8 mouse cellular contexts compared by ENCODE assay signal in genomic region chr7:64871987-64872742, GRCm38 (mm10). TPM values are rescaled to one million over a fixed set of nuclear protein-coding genes. Genes with fewer than 3 reads are reported as not detected.
DNase-seq lines count a peak whose midpoint lies in the region; ATAC-seq and TF ChIP-seq lines count a peak whose summit lies in the region.

No protein-coding gene starts in this region.

- ATAC-seq in heart, embryonic 14.5 days (ENCODE audit: insufficient number of reproducible peaks, insufficient read depth, low FRiP score, low read depth) = no peak
- ATAC-seq in forebrain, embryonic 11.5 days (replicated peaks; ENCODE audit: low FRiP score) = no peak; the same call in 1 of the 2 replicates
- peak; percentile 58 for ATAC-seq in liver, embryonic 11.5 days (replicated peaks; ENCODE audit: low FRiP score)

- H3K36me3 ChIP-seq in heart, embryonic 14.5 days (ENCODE audit: control insufficient read depth, insufficient read depth, low read length) = no peaks in the 10 kb centered on the region; the same call in 1 of the 2 replicates
- no peaks in the 10 kb centered on the region for H3K36me3 ChIP-seq in forebrain, embryonic 11.5 days (ENCODE audit: control insufficient read depth, insufficient read depth, low read length)
- H3K36me3 ChIP-seq in liver, embryonic 11.5 days (ENCODE audit: control insufficient read depth, insufficient read depth, low read length) = 0 out of 2 replicates have a peak, but pooled peaks cover 2% of the 10 kb centered on the region

- peaks cover 5 to 16% of the 10 kb centered on the region in 2 experiments; a peak in 3 of 4 replicates for H3K4me1 ChIP-seq in heart, embryonic 14.5 days (ENCODE audit: control insufficient read depth in 2 of 2, insufficient read depth in 2 of 2, low read length in 2 of 2)
- 0 out of 2 replicates have a peak, but pooled peaks cover 8% of the 10 kb centered on the region for H3K4me1 ChIP-seq in forebrain, embryonic 11.5 days (replicated peaks; ENCODE audit: control insufficient read depth, insufficient read depth, low read length)
- peaks cover 12% of the 10 kb centered on the region for H3K4me1 ChIP-seq in liver, embryonic 11.5 days (replicated peaks; ENCODE audit: control insufficient read depth, insufficient read depth, low read length)
- H3K4me1 ChIP-seq in olfactory bulb, adult 2 months (ENCODE audit: control insufficient read depth, insufficient read depth, low read length) = peaks cover 8% of the 10 kb centered on the region

- H3K4me2 ChIP-seq in heart, embryonic 14.5 days (ENCODE audit: low read length) = peak overlapping the region; percentile 96
- H3K4me2 ChIP-seq in forebrain, embryonic 11.5 days (ENCODE audit: low read depth, low read length, severe bottlenecking) = peak overlapping the region; percentile 62
- H3K4me2 ChIP-seq in liver, embryonic 11.5 days = peak overlapping the region; percentile 90

- TF ChIP-seq CTCF in olfactory bulb, adult 2 months (IDR thresholded peaks at IDR 0.05; ENCODE audit: insufficient read depth, low read depth, low read length) = no peak

- H3K27ac ChIP-seq in heart, embryonic 14.5 days (replicated peaks in 1 of 2; ENCODE audit: control insufficient read depth in 1 of 2, insufficient read depth in 1 of 2, low read depth in 2 of 2, low read length in 2 of 2) = peak overlapping the region; percentile 86 to 97
- peak overlapping the region; percentile 93 for H3K27ac ChIP-seq in forebrain, embryonic 11.5 days (ENCODE audit: low read depth, low read length)
- peak overlapping the region; percentile 91 for H3K27ac ChIP-seq in liver, embryonic 11.5 days (ENCODE audit: low read depth, low read length)
- peak overlapping the region; percentile 59; the same call in 1 of the 2 replicates for H3K27ac ChIP-seq in olfactory bulb, adult 2 months (ENCODE audit: insufficient read depth, low read depth, low read length)

- H3K9ac ChIP-seq in heart, embryonic 14.5 days (ENCODE audit: low read length) = peak overlapping the region; percentile 94
- peak overlapping the region; percentile 94 for H3K9ac ChIP-seq in forebrain, embryonic 11.5 days (ENCODE audit: low read length)
- peak overlapping the region; percentile 96 for H3K9ac ChIP-seq in liver, embryonic 11.5 days (ENCODE audit: low read depth, low read length)

- H3K27me3 ChIP-seq in heart, embryonic 14.5 days (ENCODE audit: control insufficient read depth, insufficient read depth, low read length) = no peaks in the 10 kb centered on the region
- no peaks in the 10 kb centered on the region for H3K27me3 ChIP-seq in forebrain, embryonic 11.5 days (ENCODE audit: control insufficient read depth, insufficient read depth, low read length)
- H3K27me3 ChIP-seq in liver, embryonic 11.5 days (replicated peaks; ENCODE audit: control insufficient read depth, insufficient read depth, low read length) = no peaks in the 10 kb centered on the region

- intact Hi-C loops in heart, postnatal 25 days (cut with DNase I) = no loop called here

- H3K9me3 ChIP-seq in heart, embryonic 14.5 days (ENCODE audit: control insufficient read depth, low read length) = no peaks in the 10 kb centered on the region
- H3K9me3 ChIP-seq in forebrain, embryonic 11.5 days (ENCODE audit: control insufficient read depth, low read length) = no peaks in the 10 kb centered on the region
- H3K9me3 ChIP-seq in liver, embryonic 11.5 days (ENCODE audit: control insufficient read depth, low read length) = no peaks in the 10 kb centered on the region

- peak overlapping the region; percentile 58 to 86 for H3K4me3 ChIP-seq in heart, embryonic 14.5 days (ENCODE audit: control insufficient read depth in 1 of 2, insufficient read depth in 1 of 2, low read depth in 1 of 2, low read length in 2 of 2)
- peak overlapping the region; percentile 86 for H3K4me3 ChIP-seq in forebrain, embryonic 11.5 days (ENCODE audit: low read depth, low read length)
- peak overlapping the region; percentile 90 for H3K4me3 ChIP-seq in liver, embryonic 11.5 days (ENCODE audit: low read depth, low read length)
- peak overlapping the region; percentile 84 for H3K4me3 ChIP-seq in olfactory bulb, adult 2 months (ENCODE audit: insufficient read depth, low read depth, low read length)

- WGBS in heart, embryonic 14.5 days = 1% methylated on average over 33 of the region's 33 CpGs
- 1% methylated on average over 33 of the region's 33 CpGs for WGBS in forebrain, embryonic 11.5 days
- 2% methylated on average over 33 of the region's 33 CpGs for WGBS in liver, embryonic 11.5 days
- under 1% methylated on average over 33 of the region's 33 CpGs for WGBS in olfactory bulb, adult 2 months

- no peak for TF ChIP-seq POLR2A in olfactory bulb, adult 2 months (IDR thresholded peaks at IDR 0.05; ENCODE audit: insufficient read depth, low read depth, low read length)

- DNase-seq in heart, postnatal 25 days (ENCODE audit: low spot score) = no peak
- DNase-seq in MN1 (ENCODE audit: low spot score) = peak; percentile 7
- peak; percentile 51 for DNase-seq in forebrain, embryonic 11.5 days (ENCODE audit: low spot score)
- no peak for DNase-seq in liver, embryonic 11.5 days (ENCODE audit: low spot score)
- no peak for DNase-seq in spleen, adult 18-20 months
- DNase-seq in ovary, postnatal 14 days (ENCODE audit: low spot score) = no peak

RNA-seq across cellular contexts. Expression of gene Nsmce3, which starts 0.6 kb away (rescaled TPM):
- polyA plus RNA-seq in heart, embryonic 14.5 days (2014; fragmentation: Nextera tagmentation; extraction: Ambion mirVana) = 9.0 and 9.6 TPM in 2 replicates
- 1 to 10 TPM; 2.9 to 3.2 TPM for total RNA-seq in heart, postnatal 25 days (2021)
- polyA plus RNA-seq in forebrain, embryonic 11.5 days (2014; fragmentation: Nextera tagmentation; extraction: Ambion mirVana) = 11.0 and 11.5 TPM in 2 replicates
- 11.3 and 11.6 TPM in 2 replicates for polyA plus RNA-seq in liver, embryonic 11.5 days (2014; fragmentation: Nextera tagmentation; extraction: Ambion mirVana)
- not detected in 2 replicates for polyA plus RNA-seq in olfactory bulb, adult 2 months (2012; ENCODE audit: insufficient read depth, insufficient read length, low replicate concordance, missing spikeins)

Comparison
In these comparisons a context has a peak if more than half of its experiments do, and no peak if none do; other contexts are left out.
1. DNase-seq: peak in MN1 (single experiment) and forebrain, embryonic 11.5 days (single experiment); none in heart, postnatal 25 days (single experiment), liver, embryonic 11.5 days (single experiment), spleen, adult 18-20 months (0 of 2) and ovary, postnatal 14 days (single experiment).
2. Peak in every context shown above with its lines, with median percentiles within 50 percentile points of each other: H3K27ac ChIP-seq, H3K4me2 ChIP-seq, H3K4me3 ChIP-seq and H3K9ac ChIP-seq.